Mouse (Mus musculus): ENCODE data around the gene Lsm14b. TPM values are rescaled to one million over a fixed set of nuclear protein-coding genes. Genes with fewer than 3 reads are reported as not detected.

The Lsm14b gene
- 10 to 100 TPM; 62.0 to 62.3 TPM for total RNA-seq (2021)
- long read RNA-seq, experiment 1, partial matches to known transcripts: 0 of 5 reads
- long read RNA-seq, experiment 1, other reads (novel, unspliced or antisense): 5 of 5 reads
- long read RNA-seq, experiment 2, partial matches to known transcripts: 3 of 4 reads
- long read RNA-seq, experiment 2, other reads (novel, unspliced or antisense): 1 of 4 reads

DNA sequence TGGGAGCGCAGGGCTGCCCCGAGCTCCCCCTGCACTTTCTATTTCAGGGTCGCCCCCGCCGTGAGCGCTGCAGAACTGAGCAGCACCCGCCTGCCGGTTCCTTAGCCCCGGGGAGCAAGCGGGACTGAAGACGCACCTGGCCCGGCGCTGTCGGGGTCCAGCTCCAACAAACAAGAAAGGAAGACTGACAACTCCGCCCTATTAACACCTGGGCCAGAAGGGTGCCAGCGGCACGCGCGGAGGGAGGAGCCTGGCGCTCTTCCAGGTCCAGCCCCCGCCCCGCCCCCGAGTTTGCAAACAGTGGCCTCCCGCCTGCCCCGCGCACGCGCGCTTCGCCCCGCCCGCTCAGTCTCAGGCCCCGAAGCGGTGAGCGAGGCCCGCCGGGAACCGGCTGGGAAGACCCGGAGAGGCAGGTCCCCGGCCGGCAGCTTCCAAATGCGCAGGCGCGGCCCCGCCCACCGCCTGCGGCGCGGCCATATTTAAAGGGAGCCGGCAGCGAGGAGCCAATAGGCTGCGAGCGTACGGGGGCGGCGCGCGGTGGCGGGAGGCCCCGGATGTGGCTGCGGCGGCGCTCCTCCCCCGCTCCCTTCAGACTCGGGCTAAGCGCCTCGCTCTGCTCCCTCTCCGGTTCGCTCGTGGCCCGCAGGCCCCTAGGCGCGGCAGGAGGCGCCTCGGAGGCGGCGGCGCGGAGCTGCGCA, at the start of gene Lsm14b:
Gene Lsm14b, plus strand, starts transcription at position 587 of the 698 bp plus-strand sequence.
- peak; percentile 98 to 99 for DNase-seq

DNA sequence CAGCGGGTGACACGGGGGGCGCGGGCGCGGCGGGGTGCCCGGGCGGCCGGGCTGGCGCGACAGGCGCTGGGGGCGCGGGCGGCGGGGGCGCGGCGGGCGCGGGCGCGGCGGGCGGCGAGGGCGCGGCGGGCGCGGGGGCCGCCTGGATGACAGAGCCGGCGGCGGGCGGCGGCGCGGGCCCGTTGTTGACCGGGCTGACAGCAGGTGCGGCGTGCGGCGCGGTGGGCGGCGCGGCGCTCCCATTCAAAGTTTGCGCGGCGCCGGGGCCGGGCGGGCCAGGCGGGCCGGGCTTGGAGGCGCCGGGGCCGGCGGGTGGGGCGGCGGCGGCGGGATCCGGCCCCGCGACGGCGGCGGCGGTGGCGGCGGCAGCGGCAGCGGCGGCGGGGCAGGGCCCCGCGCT, 48.9 kb upstream of the Lsm14b start:
- DNase-seq: no peak

DNA sequence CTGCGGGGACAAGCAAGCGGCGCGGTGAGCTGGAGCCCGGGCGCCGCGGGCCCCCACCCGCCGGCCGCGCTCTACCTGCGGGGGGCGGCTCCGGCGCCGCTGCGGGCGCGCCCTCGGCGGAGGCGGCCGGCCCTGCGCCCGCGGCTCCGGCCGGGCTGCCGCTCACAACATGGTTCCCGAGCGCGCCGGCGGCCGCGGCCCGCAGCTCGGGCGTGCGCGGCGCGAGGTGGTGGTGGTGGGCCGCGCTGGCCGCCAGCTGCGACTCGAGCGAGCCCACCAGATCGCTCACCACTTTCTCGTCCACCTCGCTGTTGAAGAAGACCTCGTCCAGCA, 48.5 kb upstream of the Lsm14b start:
- no peak for DNase-seq

DNA sequence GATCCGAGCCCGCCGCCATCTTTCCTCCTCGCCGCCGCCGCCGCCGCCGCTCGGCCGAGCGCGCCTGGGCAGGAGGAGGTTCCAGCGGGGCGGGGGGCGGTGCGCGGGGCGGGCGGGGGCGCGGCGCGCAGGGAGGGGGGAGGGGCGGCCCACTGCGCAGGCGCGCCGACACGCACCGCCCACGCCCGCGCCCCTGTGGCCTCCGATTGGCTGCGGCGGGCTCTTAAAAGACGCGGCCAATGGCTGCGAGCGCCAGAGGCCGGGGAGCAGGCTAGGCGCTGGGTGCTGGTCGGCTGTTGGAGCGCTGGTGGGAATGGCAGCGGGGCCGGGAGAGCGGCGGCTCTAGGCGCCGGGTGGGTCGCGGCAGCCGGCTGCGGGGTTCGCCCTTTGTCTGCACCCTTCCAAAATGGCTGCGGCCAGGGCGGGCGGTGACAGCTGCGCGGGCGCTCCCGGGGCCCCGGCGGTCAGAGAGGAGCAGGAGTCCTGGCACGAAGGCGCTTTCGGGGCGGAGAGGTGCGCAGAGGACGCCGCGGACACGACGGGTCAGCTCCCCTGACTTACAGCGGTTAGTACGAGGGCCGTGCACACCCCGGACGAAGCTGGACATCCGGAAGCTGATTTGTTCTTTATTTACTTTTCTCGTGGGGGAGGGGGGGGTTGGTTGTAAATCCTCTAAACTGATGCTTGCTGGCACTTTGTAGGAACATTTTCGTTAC, 48.0 kb upstream of the Lsm14b start, which contains the start of gene Taf4:
Gene Taf4, minus strand, starts transcription at position 19 of the 716 bp plus-strand sequence.
- peak; percentile 93 to 94 for DNase-seq

DNA sequence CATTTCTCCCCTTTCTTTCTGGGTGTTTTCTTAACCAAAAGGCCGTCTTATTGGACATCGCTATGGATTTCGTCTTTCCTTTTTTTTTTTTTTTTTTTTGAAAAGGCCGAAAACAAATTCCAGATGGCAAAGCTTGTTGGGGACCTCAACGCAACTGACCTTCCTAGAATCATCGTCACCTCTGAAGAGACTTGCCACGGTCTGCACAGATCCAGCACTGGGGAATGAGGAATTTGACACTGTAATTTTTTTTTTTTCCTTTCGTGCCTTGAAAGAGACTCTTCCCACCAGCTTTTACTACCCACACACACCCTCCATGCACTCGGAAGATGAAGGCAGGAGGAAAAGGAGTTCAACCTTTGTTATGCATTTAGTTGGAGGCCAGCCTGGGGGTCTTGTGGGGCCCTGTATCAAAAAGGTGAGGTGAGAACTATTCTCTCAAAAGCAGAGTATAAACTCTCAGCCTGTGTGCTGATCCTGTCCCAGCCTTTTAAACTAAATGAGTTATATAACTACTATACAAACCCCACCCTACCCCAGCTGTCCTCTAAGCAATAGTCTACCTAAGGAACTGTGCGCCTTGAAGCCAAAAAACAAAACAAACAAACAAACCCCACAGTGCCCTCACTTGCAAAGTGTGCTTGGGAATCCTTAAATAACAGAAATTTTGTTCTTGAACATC, 47.3 kb upstream of the Lsm14b start:
- no peak for DNase-seq

DNA sequence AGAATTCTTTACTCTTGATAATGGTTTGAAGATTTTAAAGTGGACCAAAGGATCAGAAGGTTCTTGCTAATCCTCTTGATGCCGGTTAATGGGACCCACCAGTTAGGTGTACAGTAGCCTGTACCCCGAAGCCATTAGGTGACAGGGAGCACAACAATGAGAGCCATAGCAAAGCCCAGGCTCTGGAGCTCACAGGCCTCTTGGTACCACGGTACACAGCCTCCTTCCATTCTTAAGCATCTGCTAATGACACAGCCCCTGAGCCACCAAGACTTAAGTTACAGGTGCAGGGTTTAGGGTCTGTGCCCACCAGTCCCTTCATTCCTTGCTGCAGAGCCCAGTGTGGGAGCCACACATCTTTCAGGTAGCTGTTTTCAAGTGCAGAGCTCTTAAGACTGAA, 46.5 kb upstream of the Lsm14b start:
- DNase-seq: no peak

DNA sequence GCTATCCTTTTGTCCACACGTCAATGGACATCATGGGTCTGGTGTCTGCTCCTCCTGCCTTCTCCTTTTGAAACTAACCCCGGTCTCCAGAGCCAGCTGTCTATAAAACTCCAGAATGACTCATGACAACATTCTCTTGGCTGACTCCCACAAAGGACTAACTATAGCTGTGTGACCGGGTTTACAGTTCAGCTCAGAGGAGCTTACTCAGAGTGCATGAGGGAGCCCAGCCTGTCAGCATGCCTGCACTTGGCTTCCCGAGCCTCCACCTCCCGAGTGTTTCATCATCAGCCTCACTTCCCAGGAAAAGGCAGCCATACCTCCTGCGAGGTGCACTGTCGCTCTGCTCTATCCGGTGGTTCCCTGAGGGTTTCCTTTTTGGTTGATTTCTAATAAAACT, 45.0 kb upstream of the Lsm14b start:
- DNase-seq: peak; percentile 63 to 75

DNA sequence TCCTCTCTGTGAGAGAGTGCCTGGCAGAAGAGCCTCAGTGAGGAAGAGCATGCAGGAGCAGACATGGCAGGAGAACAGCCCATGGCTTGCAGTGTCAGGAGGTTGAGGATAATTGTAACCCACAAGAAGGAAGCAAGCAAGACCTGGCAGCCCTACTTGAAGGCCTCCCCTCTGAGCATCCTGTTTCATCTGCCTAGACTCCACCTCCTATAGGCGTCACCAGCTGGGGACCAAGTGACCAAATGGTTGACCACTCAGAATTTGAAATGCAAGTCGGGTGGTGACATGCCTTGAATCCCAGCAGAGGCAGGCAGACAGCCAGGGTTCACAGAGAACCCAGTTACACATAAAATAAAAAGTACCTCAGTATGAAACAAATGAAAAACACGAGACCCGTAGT, 44.2 kb upstream of the Lsm14b start:
- DNase-seq: no peak

DNA sequence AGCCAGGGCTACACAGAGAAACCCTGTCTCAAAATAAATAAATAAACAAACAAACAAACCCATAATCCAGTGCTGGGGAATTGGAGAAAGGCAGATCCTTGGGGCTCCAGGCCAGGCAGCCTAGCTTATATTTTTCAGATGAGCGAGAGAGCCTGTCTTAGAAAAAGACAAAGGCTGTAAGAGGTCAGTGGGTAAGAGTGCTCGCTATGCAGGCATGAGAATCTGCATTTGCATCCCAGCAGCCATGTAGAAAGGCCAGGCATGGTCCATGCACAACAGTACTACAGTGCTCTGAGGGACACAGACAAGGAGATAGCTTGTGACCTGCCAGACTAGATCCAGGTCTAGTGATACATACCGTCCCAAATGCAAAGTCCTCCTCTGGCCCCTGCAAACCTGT, 42.1 kb upstream of the Lsm14b start:
- DNase-seq: no peak

DNA sequence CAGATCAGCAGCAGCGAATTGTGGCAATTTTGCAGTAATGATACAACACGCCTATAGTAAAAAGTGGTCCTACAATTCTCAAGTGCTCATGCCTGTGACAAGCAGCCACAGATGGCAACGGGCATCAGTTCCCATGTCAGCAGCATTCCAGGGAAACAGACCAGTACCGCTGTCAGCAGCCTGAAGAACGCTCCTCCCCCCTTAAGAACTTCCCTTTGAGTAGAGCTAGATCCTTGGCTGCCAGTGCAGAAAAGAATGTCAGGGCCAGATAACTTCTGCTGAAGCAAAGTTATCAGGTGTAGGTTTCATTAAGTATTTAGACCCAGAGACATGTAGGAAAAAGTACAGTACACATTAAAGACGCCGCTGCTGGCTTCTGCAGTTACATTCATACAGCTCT, 40.0 kb upstream of the Lsm14b start:
- DNase-seq: no peak

DNA sequence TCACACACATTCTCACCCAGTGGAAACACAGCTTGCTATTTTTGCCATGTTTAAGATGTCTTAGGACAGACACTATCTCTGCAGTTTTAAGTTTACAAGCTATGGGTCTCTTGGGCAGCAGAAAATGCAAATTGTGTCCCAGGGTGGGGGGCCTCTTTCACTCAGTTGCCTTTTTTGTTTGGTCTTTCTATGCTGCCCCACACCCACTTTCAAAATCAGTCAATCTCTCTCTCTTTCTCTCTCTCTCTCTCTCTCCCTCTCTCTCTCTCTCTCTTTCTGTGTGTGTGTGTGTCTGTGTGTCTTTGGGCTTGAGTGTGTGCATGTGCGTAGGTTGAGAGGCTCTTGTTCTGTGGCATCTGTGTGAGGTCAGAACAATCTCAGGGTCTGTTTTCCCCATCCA, 39.1 kb upstream of the Lsm14b start:
- no peak for DNase-seq

DNA sequence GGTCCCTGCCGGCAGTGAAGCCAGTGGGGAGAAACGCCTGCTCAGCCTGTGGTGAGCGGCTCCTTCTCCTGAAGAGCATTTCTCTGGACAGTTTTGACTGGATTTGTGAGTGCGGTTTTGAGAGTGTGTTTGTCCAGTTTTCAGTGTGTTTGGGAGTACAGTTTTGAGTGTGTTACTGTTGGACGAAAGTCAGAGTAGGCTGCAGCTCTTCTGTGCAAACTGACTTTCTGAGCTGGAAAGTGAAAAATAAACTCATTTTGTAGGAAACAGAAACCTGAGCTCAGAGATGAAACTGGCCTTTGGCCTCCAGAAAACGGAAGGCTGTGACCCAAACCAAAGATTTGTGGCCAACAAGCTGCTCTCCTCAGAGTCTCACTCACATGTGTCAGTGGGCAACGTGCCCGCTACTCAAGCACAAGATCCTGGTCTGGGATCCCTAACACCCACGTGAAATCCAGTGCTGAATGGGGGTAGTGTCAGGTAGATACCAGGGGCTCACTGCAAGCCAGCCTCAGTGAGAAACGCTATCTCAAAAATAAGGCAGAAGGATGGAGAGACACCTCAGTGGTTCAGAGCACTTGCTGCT, 38.3 kb upstream of the Lsm14b start:
- no peak for DNase-seq

DNA sequence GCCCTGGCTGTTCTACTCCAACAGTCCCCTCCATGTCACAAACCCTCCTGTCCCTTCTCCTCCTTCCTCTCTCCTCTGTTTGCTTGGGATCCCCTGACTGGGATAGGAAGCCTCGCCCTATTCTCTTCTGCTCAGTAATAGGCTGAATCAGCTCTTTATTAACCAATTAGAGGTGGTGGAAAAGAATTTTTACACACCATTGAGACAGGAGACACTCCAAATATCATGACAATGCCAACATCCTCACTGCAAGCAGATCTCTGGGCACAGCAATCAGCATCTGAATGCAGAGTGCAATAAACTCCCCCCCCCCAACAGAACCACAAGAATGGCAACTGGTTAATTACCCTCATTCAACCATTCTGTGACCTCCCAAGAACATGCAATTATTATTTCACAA, 35.7 kb upstream of the Lsm14b start:
- DNase-seq: no peak

DNA sequence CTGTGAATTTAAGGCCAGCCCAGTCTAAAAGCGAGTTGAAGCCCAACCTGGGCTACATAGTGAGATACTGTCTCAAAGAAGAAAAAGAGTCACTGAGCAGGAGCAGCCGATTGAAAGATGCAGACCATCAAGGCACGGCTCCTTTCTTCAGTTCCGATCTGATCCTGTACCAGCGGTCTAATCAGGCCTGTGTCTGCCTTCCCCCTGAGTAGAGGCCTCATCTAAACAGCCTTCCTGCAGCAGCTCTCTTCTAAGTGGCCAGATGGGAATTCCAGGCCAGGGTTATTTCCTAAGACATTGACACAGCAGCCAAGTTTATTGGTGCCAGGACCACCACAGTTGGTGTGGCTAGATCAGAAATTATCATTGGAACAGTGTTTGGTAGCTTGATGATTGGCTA, 31.7 kb upstream of the Lsm14b start:
- no peak for DNase-seq

DNA sequence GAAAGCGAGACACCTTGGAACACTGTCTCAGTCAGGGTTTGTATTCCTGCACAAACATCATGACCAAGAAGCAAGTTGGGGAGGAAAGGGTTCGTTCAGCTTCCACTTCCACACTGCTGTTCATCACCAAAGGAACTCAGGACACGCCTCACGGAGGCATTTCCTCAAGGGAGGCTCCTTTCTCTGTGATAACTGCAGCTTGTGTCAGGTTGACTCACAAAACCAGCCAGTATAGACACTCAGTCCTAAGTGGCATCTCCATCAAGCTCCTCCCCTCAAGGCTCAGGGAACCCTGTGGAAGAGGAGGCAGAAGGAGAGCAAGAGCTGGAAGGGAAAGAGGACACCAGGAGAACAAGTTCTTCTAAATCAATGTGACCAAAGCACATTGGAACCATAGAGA, 26.4 kb upstream of the Lsm14b start:
- no peak for DNase-seq

DNA sequence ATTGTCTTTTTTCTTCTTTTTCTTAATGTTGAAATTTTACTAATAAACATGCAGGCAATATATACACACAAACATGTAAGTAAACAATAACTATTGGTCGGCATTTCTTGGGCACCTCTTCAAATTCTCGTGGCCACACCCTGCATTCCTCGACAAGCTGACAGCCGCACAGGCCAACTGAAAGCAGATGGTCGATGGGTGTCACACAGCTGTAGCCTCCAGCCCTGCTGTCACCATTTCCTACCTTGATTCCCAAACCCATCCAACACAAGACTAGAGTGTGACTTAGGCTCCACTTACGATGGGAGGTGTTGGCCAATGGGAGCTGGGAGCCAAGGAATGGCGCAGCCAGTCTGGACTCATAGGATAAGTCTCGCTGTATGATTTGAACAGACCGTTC, 23.2 kb upstream of the Lsm14b start:
- no peak for DNase-seq

DNA sequence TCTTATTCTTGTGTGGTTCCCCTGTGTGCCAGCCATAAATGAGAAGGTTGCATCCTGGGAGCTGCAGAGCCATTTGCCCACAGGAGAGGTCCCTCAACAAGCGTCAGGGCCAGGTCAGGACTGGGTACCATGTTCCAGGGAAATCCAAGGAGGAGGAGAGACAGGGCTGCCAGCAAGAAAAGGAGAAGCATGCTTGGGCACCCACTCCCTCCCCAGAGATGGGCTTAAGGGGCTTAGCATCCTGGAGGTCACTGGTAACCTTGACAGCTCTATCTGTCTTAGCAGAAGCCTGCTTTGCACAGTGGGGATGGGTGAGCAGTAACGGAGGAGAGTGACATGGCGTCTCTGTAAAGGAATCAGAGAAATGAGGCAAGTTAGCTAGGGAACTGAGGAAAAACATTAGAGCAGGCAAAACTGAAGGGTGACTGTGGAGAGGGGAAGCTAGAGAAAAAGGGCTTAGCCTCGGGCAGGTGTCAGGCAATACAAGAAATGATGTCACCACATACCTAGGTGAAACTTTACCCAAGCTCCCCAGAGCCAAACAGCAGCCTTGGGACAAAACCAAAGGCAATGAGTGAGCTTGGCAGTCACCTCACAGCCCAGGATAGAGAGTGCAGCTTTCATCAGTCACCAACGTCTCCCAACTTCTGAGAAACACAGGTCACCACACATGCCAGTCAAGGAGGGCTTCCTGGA, 19.0 kb upstream of the Lsm14b start:
- DNase-seq: no peak

DNA sequence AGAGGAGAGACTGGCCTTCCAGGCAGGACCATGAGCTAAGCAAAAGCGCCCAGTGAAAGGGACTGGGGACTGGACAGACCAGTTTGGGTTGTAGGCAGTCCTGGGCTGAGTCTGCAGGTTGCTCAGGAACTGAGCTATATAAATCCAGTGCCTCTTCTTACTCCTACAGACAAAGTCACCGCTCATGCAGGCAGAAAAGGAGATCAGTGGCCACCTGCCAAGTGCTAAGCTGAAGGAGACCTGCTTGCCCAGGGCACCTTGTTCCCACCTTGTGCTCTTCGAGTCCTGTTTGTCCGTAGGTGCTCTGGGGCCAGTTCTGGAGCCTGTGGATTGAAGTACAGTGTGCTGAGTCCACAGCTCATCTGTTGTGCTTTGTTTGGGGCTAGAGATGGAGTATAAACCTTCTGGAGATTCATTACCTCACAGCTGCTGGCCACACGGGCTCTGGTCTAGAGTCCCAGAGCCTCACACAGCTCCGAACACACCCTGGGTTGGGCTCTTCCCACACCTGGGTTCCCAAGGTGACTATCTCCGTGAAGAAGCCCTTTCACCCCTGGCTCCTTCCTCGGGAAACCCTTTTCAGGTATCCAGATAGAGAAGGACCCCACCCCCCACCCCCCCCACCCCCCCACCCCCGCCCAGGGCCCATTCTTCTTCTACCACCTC, 18.3 kb upstream of the Lsm14b start:
- DNase-seq: no peak

DNA sequence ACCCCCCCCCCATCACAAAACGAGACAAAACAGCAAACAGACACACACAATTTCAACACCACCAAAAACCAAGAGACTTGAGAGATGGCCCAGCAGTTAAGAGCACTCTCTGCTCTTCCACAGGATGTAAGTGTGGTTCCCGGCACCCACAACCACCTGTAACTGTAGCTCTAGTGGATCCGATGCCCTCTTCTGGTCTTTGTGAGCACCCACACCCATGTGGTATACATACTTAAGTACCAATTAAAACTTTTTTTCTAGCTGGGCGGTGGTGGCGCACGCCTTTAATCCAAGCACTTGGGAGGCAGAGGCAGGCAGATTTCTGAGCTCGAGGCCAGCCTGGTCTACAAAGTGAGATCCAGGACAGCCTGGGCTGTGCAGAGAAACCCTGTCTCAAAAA, 14.1 kb upstream of the Lsm14b start:
- DNase-seq: no peak

DNA sequence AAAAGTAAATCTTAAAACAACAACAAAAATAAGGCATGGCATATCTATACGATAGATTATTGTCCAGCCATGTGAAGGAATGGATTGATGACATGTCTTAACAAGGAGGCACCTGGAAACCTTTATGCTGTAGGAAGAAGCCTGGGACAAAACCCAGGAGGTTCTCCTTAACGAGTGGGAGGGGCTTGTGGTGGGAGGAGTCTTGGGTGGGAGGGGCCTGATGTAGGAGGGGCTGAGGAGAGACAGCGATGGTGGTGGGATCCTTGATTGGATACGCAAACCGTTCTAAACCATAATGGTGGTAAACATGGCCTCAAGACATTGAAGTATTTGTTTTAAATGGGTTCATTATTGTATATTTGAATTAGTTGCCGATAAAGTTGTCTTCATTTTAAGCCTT, 13.4 kb upstream of the Lsm14b start:
- DNase-seq: no peak

DNA sequence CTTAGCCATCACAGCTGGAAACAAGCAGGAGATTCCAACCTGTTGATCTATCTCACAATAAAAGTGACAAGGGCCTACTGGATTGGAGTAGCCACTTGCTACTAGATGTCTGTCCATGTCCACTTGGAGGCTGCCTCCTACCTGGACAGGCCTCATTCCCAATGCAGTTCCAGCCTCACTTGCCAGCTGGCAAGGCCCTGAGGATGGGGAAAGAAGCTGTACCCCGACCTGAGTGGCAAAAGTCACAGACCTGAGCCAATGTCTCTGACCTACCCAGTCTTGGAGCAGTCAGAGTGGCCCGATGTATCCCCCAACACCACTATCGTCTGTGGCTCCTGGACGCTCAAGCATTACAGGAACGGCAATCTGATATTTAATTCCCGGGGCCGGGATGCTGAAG, 11.1 kb upstream of the Lsm14b start:
- no peak for DNase-seq

DNA sequence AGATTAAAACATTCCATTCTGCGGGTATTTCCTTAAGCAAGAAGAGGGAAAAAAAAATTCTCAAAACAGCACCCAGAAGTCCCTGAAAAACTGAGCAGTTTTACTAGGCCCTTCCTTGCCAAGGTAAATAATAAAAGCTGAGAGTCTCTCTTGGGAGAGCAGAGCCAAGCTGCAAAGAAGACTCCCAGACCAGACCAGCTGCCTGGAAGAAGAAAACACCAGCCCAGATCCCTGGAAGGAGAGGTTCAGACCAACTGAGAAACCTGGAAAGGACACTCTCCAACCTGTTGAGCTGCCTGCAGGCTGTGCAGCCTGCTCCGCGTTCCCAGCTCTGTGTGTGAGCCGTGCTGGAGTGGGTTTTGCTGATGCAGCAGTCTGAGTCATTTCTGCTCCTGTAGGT, 7.2 kb upstream of the Lsm14b start:
- DNase-seq: peak in 1 of 2 experiments; percentile 31
